Mouse (Mus musculus) spleen, postnatal 14 days (tissue): ENCODE measurements around the gene Sipa1l1.

Experiments used
- DNase-seq, 2 experiments: peaks; one replicate each; pipeline ENCODE4 v3.0.0; 2021 to 2022; ENCODE audit warnings: low spot score in 2 of 2

Sipa1l1 gene

DNA sequence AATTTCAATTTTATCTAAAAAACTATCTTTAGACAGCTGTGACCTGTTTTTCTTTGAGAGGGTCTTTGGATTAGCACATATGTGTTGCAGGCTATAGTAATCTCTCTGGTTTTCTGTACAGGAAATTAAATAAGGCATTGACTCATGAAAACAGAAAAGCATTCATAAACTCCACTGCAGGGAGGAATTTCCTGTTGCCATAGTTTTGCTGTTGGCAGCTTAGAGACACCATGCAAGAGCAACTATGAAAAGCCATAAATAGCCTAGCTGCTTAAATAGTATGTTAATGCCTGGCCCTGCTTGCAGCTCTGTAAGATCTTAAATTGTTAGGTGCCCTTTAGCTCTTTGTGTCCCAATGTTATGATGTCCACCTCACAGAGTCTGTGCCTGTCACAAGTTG, 204.9 kb downstream of the Sipa1l1 start:
- DNase-seq, result no peak

GRCm38 (mm10) chr12:82382932-82383331, 213.8 kb downstream of the Sipa1l1 start:
- no peak for DNase-seq

DNA sequence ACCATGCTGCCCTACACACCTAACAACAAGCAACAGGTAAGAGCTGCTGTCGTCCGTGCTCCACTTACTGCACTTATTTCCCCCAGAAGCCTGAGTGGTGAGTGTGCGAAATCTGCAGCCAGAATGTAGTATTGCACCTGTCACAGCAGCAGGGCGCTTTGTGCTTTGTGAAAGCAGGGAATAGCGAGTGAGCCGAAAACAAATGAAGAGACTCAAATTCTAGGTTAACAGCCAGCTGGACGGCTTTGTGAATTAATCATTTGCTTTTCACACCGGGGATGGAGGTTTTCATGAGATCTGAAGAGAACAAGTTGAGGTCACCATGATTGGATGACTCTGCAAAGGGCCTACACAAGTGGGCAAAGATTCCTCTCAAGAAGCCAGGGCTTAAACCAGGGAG, 215.6 kb downstream of the Sipa1l1 start:
- DNase-seq, result no peak

DNA sequence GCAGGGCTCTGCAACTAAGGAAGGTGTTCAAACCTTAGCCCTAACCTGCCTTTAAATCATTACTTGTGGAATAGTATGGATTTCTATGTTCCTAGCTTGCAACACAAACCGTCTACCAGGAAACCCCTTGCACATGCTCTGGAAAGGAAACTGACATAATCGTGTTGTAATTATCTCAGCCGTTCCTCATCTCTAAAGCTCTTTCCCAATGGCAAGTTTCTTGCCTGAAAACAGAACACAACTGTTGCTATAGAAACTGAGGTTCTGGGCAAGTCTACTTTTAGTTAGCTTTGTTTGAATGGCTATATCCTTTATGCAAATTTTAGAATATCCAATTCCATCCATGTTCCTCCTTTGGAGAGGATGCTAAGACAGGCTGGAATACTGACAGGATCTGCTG, 217.9 kb downstream of the Sipa1l1 start:
- no peak for DNase-seq

DNA sequence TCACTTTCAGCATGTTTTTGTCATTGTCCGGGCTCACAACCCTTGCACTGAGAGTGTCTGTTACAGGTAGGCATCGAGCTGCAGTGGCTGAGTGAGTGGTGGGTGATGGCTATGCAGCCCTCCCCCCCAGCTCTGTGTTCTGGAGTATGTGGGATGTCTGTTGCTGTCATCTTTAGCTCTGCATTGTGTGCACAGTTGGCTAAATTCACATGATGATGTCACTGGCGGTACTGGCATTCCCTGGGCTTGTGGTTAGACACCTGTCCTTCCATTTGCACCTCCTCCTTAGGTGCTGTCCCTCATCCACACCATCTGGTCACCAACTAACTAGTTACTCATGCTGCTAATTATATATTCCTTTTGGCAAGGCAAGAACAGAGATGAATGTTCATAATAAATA, 218.5 kb downstream of the Sipa1l1 start:
- DNase-seq, result no peak

DNA sequence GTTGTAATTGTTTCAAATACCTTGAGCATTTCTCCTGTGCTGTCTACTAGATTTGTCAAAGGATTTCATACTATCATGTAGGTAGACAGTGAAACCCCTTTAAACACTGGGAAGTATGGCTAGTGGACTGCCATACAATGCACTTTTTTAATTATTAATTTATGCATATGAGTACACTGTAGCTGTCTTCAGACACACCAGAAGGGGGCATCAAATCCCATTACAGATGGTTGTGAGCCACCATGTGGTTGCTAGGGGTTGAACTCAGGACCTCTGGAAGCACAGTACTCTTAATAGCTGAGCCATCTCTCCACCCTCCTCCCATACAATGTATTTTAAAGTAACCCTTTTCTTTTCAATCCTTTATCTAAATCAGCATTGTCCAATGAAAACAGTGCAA, 219.0 kb downstream of the Sipa1l1 start:
- DNase-seq, result no peak

DNA sequence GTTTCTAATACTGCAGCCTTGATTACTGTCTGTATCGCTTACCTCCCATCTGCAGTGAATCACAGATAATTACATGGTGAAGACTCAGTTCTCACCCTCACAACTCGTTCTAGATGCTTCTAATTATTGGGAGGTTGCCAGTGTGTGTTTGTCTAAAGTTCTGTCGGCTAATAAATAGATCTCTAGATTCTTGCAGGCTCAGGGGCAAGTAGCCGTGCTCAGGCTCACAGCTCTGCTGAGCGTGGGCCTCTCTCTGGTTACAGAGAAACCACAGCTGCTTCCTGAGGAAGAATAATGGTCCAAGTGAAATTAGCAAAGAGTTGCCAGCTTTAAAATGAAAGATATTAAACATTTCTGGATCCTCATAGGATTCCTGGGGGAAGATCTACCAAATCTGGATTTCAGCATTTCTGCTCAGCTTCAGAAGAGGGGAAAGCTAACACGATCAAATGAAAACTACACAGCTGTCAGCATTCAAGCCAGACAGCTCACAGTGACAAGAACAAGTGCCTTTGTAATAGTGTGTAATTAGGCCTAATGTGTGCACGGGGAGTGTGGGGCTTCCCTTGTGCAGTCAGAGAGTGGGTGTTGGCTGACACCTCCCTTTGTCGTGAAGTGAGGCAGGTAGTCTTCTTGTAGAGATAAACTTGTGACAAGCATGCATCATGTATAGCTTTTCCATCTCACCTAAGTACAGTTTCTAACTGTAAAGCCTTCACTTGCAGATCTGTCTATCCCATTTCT, 225.2 kb downstream of the Sipa1l1 start:
- DNase-seq, result no peak

DNA sequence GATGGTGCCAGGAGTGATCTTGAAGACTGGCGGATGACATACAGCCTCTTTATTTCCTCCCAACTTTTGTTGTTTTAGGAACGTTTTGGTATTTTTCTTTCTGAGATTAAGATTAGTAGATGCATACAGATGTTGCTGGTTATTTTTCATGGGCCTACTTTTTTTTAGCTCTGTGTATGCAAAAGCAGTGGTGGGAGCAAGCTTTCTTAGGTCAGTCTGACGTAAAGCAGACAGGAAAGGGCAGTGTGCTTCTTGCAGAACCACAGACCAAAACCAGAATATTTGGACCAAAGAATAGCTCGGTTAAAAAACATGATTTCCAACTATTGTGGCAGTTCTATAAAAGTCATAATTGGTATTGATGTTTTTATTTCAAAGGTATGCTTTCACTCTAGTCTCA, 226.1 kb downstream of the Sipa1l1 start:
- DNase-seq, result no peak

GRCm38 (mm10) chr12:82397193-82397592, 228.1 kb downstream of the Sipa1l1 start:
- DNase-seq, result no peak

DNA sequence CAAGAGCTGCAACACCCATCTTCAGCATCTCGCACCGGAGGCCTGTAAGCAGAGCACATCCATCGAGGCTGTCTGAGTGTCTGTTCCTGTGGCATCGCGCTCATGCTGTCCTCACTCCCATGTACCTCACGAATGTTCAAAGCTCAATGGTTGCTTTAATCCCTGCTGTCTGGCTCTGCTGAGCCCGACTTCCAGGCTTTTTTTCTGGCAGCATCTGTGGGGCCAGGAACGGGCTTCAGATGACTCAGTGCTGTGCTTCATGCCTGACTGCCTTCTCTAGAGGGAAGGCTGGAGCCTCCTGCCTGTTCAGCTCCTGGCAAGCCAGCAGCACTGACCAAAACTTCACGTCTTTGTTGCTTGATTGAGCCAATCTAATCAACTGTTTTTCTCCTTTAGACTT, 228.6 kb downstream of the Sipa1l1 start:
- DNase-seq, result no peak

DNA sequence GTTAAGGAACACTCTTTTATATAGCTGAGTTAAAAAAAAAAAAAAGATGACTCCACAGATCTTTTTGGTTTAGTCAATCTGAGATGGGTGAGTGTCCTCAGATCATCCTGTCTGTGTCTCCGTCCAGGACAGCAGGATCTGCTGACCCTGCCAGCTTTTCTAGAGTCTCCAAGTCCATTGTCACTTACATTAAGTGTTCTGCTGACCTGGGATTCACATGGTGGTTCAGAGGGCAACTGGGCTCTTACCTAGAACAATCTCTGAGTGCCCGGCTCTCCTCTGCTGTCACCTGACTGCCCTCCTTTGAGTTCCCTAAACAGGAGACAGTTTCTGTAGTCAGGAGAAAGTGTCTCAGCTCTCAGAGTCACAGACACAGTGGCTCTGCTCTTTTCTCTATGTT, 229.8 kb downstream of the Sipa1l1 start:
- no peak for DNase-seq

GRCm38 (mm10) chr12:82399971-82400720, 231.0 kb downstream of the Sipa1l1 start:
- DNase-seq, result no peak

GRCm38 (mm10) chr12:82400783-82401182, 231.7 kb downstream of the Sipa1l1 start:
- DNase-seq, result no peak

GRCm38 (mm10) chr12:82401440-82401839, 232.3 kb downstream of the Sipa1l1 start:
- DNase-seq, result no peak

DNA sequence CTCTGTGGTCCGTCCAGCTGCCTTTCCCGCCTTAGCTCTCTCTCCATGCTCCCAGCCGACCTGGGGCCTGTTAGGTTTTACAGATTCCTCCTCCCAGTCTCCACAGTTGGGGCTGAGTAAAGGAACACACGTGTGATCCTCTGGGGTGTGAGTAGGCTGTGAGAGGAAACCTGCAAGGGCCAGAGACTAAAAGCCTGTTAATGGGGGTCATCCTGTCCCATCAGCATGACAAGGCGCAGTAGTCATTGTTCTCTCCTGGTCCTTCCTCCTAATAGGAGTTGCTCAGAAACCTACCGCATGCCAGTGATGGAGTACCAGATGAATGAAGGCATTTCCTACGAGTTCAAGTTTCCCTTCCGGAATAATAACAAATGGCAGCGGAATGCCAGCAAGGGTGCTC, 233.5 kb downstream of the Sipa1l1 start:
- DNase-seq, result no peak

DNA sequence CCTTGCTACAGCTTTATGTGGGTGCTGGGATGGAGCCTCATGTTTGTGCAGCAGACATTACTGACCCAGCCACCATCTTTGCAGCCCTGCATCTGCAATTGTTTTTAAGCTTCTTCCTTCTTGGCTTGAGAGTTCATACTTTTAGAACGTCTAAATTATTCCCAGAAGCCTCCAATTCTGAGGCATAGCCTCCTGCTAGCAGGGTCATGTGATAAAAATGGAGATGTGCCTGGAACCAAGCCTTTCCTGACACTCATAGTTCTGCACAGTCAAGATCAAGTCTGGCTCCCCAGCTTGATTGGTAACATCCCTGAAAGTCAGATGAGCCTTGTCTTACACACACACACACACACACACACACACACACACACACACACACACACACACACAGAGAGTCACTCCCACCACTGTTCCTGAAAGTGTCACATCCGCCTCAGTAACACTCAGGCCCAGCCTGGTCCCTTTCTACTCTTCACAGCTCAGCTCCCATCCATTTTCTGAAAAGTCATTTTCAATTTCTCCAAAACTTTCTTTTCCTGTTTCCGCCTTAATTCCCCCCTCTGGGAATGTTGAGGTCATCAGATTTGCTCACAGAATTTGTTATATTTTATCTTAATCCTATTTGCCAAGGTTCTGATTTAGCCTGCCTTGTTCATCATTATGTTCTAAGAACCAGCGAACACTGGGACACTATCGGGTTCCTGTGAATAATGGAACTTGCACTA, 238.6 kb downstream of the Sipa1l1 start:
- no peak for DNase-seq

DNA sequence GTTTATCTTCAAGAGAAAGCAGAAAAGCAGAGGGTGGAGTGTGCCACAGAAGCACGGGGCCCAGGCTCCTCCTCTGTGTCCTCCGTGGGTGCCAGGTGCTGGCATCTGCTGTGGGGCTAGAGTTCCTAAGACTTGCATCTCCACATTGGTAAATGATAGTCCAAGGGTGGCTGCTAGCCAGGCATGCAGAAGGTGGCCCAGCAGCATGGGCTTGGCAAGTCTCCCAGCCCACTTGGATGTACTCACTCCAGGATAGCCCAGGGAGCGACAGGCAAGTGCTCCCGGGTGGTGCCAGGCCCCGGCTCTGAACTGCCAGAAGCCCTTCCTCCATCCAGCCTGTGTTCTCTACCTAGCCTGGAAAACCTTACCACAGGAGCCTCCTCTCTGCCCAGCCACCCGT, 239.4 kb downstream of the Sipa1l1 start:
- no peak for DNase-seq

DNA sequence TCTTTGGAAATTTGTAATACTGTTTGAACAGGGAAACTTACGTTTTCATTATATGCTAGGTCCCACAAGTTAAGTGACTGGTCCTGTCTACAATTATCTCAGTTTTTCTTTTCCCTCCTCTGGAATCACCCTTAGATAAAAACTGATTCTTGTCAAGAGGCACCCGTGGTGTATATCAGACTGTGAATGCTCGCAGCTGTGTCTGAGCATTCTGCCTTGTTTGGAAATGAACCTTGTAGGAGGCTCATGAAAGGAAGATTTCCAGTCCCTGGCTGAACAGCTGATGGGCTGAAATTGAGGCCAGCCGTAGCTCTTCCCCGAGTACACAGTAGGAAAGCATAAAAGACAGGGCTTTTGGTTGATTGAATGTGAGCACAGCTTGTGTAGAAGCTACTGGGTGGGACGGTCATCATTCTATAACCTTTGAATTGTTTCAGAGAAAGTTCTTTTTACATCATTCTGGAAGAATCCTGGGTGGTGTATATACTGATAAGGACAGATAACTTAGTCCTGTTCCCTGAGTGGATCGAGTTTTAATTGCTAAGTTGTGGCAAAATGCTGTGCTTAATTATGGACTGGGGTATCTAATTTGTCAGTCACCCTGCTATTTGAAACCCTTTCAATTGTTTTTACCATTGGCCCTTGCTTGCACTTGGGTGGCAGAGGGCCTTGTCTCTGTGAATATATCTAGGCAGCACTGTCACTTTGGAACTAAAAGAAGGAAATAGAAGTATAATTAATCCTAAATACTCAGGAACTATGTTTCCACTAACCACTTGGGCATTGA, 240.8 kb downstream of the Sipa1l1 start:
- DNase-seq, result no peak

- DNase-seq, result no peak
These were observed 243.3 kb downstream of the Sipa1l1 start for GRCm38 (mm10) chr12:82412291-82413032.

GRCm38 (mm10) chr12:82415690-82416364, 246.7 kb downstream of the Sipa1l1 start:
- DNase-seq, result no peak

- DNase-seq, result no peak
These were observed 249.9 kb downstream of the Sipa1l1 start for GRCm38 (mm10) chr12:82419027-82419426.
